Comparison of ENCODE assay signal across 9 mouse cellular contexts in the genomic region with DNA sequence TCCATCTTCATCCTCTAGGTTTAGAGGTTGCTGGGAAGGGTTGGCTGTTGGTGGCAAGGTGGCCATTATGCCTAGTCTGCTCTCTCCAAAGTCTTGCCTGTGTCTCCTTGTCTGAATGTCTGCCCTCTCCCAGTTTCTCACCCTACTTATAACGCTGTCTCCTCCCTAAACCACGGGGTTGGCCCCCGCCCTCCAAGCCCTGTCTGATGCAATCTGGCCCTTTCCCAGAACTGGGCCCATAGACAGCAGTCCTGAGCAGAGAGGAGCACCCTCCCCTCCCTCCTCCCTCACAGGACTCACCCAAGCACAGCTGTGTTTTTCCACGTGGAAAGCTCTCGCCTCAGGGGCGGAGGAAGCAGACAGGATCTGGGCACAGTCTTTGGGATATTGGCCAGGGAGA. TPM values are rescaled to one million over a fixed set of nuclear protein-coding genes. Genes with fewer than 3 reads are reported as not detected.
DNase-seq lines count a peak whose midpoint lies in the region; ATAC-seq and TF ChIP-seq lines count a peak whose summit lies in the region.
"Had no signal": no experiment of that assay in that cellular context is flagged by ENCODE, and none has a peak within 500 bp of the region (broad histone marks: within the 10 kb centered on the region; RNA-seq: fewer than 3 reads in every experiment).

No protein-coding gene starts in this region.

- WGBS in olfactory bulb, adult 2 months = 9% methylated on average over 6 of the region's 6 CpGs

- ATAC-seq in erythroid progenitor cell, adult 5-6 weeks (replicated peaks; ENCODE audit: low FRiP score, poor library complexity, severe bottlenecking) = no peak

- peak overlapping the region; percentile 59 for H3K27ac ChIP-seq in olfactory bulb, adult 2 months (ENCODE audit: insufficient read depth, low read depth, low read length)

- TF ChIP-seq CTCF in olfactory bulb, adult 2 months (IDR thresholded peaks at IDR 0.05; ENCODE audit: insufficient read depth, low read depth, low read length) = no peak

- peaks cover 19% of the 10 kb centered on the region for H3K4me1 ChIP-seq in olfactory bulb, adult 2 months (ENCODE audit: control insufficient read depth, insufficient read depth, low read length)

- H3K4me3 ChIP-seq in olfactory bulb, adult 2 months (ENCODE audit: insufficient read depth, low read depth, low read length) = no peak overlapping the region

- peak; percentile 3 for DNase-seq in cerebellum, adult 11-12 months
- DNase-seq in cerebellum, adult 8-10 months = no peak
- peak; percentile 83 for DNase-seq in adrenal gland, postnatal 14 days
- DNase-seq in gastrocnemius, postnatal 25 days = peak; percentile 89
- DNase-seq in kidney, adult 8-10 months = peak; percentile 50 to 72
- peak; percentile 68 for DNase-seq in liver

- TF ChIP-seq POLR2A in olfactory bulb, adult 2 months (IDR thresholded peaks at IDR 0.05; ENCODE audit: insufficient read depth, low read depth, low read length) = 0 out of 2 replicates have a peak, but pooled peaks have one; percentile 26

RNA-seq across cellular contexts. Expression of gene Nupr1, which starts 5.3 kb away (rescaled TPM):
- 16.2 and 21.5 TPM in 2 replicates for total RNA-seq in adrenal gland, postnatal 14 days (2021)
- total RNA-seq in gastrocnemius, postnatal 25 days (2021) = 10 to 100 TPM; 10.6 to 14.2 TPM
- not detected in 2 replicates for polyA plus RNA-seq in olfactory bulb, adult 2 months (2012; ENCODE audit: insufficient read depth, insufficient read length, low replicate concordance, missing spikeins)
- 2.5 TPM in 1 of 2 replicates, not detected in the other for total RNA-seq in erythroid progenitor cell, adult 5-6 weeks (2015; ENCODE audit: low replicate concordance)
- 1.2 and 15.8 TPM in 2 replicates for total RNA-seq in erythroid progenitor cell, adult 5-6 weeks (2017; ENCODE audit: low replicate concordance)

RNA-seq across cellular contexts. Expression of gene Sgf29, which starts 23.7 kb away (rescaled TPM):
- total RNA-seq in adrenal gland, postnatal 14 days (2021) = 38.3 and 48.0 TPM in 2 replicates
- total RNA-seq in gastrocnemius, postnatal 25 days (2021) = 10 to 100 TPM; 24.0 to 25.1 TPM
- not detected in 2 replicates for polyA plus RNA-seq in olfactory bulb, adult 2 months (2012; ENCODE audit: insufficient read depth, insufficient read length, low replicate concordance, missing spikeins)
- 36.8 and 54.1 TPM in 2 replicates for total RNA-seq in erythroid progenitor cell, adult 5-6 weeks (2015; ENCODE audit: low replicate concordance)
- total RNA-seq in erythroid progenitor cell, adult 5-6 weeks (2017; ENCODE audit: low replicate concordance) = 0.83 and 10.9 TPM in 2 replicates

RNA-seq across cellular contexts. Expression of gene Il27, which starts 30.6 kb away (rescaled TPM):
- total RNA-seq in adrenal gland, postnatal 14 days (2021) = not detected in 2 replicates
- not detected for total RNA-seq in gastrocnemius, postnatal 25 days (2021)
- polyA plus RNA-seq in olfactory bulb, adult 2 months (2012; ENCODE audit: insufficient read depth, insufficient read length, low replicate concordance, missing spikeins) = not detected in 2 replicates
- 1.3 TPM in 1 of 2 replicates, not detected in the other for total RNA-seq in erythroid progenitor cell, adult 5-6 weeks (2015; ENCODE audit: low replicate concordance)
- total RNA-seq in erythroid progenitor cell, adult 5-6 weeks (2017; ENCODE audit: low replicate concordance) = not detected in 2 replicates
- polyA plus RNA-seq: gonadal fat pad, adult 2 months had no signal

RNA-seq across cellular contexts. Expression of gene Cln3, which starts 39.8 kb away (rescaled TPM):
- 25.3 and 31.1 TPM in 2 replicates for total RNA-seq in adrenal gland, postnatal 14 days (2021)
- 10 to 100 TPM in 1 of 2 experiments, 1 to 10 TPM in 1; 8.8 to 10.6 TPM for total RNA-seq in gastrocnemius, postnatal 25 days (2021)
- not detected in 2 replicates for polyA plus RNA-seq in olfactory bulb, adult 2 months (2012; ENCODE audit: insufficient read depth, insufficient read length, low replicate concordance, missing spikeins)
- total RNA-seq in erythroid progenitor cell, adult 5-6 weeks (2015; ENCODE audit: low replicate concordance) = 2.9 and 17.2 TPM in 2 replicates
- 1.9 and 3.9 TPM in 2 replicates for total RNA-seq in erythroid progenitor cell, adult 5-6 weeks (2017; ENCODE audit: low replicate concordance)

RNA-seq across cellular contexts. Expression of gene Apobr, which starts 40.6 kb away (rescaled TPM):
- 2.9 and 3.5 TPM in 2 replicates for total RNA-seq in adrenal gland, postnatal 14 days (2021)
- total RNA-seq in gastrocnemius, postnatal 25 days (2021) = under 1 TPM; 0.26 to 0.59 TPM
- polyA plus RNA-seq in olfactory bulb, adult 2 months (2012; ENCODE audit: insufficient read depth, insufficient read length, low replicate concordance, missing spikeins) = not detected in 2 replicates
- 5.9 and 12.3 TPM in 2 replicates for total RNA-seq in erythroid progenitor cell, adult 5-6 weeks (2015; ENCODE audit: low replicate concordance)
- total RNA-seq in erythroid progenitor cell, adult 5-6 weeks (2017; ENCODE audit: low replicate concordance) = 3.2 and 6.1 TPM in 2 replicates
